Mouse (Mus musculus) heart, embryonic 11.5 days (tissue): ENCODE data around the gene Vav1. TPM values are rescaled to one million over a fixed set of nuclear protein-coding genes. Genes with fewer than 3 reads are reported as not detected.

Experiments used
- ATAC-seq: fragments of 200-750 bp; cut with Nextera tagmentation; replicated peaks from 2 replicates; pipeline ENCODE4 v1.8.0; 2017; ENCODE audit warnings: moderate library complexity; ENCODE audit not compliant: insufficient number of reproducible peaks, low FRiP score, low TSS enrichment
- H3K27ac ChIP-seq: fragments of 300-500 bp; sonication (generic); 2 replicates; pipeline ENCODE4 v1.5.1; 2014; ENCODE audit warnings: mild to moderate bottlenecking, low read depth, low read length
- H3K27me3 ChIP-seq: fragments of 300-500 bp; sonication (generic); 2 replicates; pipeline ENCODE4 v1.6.1; 2014; ENCODE audit warnings: mild to moderate bottlenecking, low read length, mixed read lengths; ENCODE audit not compliant: control insufficient read depth, insufficient read depth
- H3K36me3 ChIP-seq: fragments of 300-500 bp; sonication (generic); 2 replicates; pipeline ENCODE4 v1.6.1; 2014; ENCODE audit warnings: mild to moderate bottlenecking, low read length, moderate library complexity, mixed read lengths; ENCODE audit not compliant: control insufficient read depth, insufficient read depth
- H3K4me1 ChIP-seq: fragments of 300-500 bp; sonication (generic); 2 replicates; pipeline ENCODE4 v1.6.1; 2014; ENCODE audit warnings: low read length; ENCODE audit not compliant: control insufficient read depth, insufficient read depth
- H3K4me2 ChIP-seq: fragments of 300-500 bp; sonication (generic); 2 replicates; pipeline ENCODE4 v1.6.1; 2014; ENCODE audit warnings: mild to moderate bottlenecking, moderate library complexity
- H3K4me3 ChIP-seq: fragments of 300-500 bp; sonication (generic); 2 replicates; pipeline ENCODE4 v1.5.1; 2014; ENCODE audit warnings: low read depth, low read length
- H3K9ac ChIP-seq: fragments of 300-500 bp; sonication (generic); 2 replicates; pipeline ENCODE4 v1.6.1; 2014; ENCODE audit warnings: mild to moderate bottlenecking, low read depth, low read length, moderate library complexity
- H3K9me3 ChIP-seq: fragments of 300-500 bp; sonication (generic); replicated peaks from 2 replicates; pipeline ENCODE4 v1.6.1; 2016; ENCODE audit warnings: low read length; ENCODE audit not compliant: control insufficient read depth
- WGBS: fragments of 180-500 bp; shearing (Covaris S2); extraction: QIAGEN DNeasy Blood & Tissue Kit; methylation state at CpG from one replicate; pipeline ENCODE4 v1.1.7; 2014; ENCODE audit not compliant: insufficient replicate concordance; 5-methylcytosine and 5-hydroxymethylcytosine counted together
- polyA plus RNA-seq: library from polyadenylated mRNA; unstranded; fragments of >200 nt; fragmentation: Nextera tagmentation; extraction: Ambion mirVana; gene quantifications from 2 replicates; pipeline ENCODE4 v1.2.1, GENCODE M21; 2014

Vav1 gene
- polyA plus RNA-seq, 1 experiment from 2014 or later: 2.2 TPM

GRCm38 (mm10) chr17:57347017-57347416 is 68.1 kb downstream of the Vav1 start:
- 65% methylated on average over 6 of the region's 6 CpGs for WGBS

DNA sequence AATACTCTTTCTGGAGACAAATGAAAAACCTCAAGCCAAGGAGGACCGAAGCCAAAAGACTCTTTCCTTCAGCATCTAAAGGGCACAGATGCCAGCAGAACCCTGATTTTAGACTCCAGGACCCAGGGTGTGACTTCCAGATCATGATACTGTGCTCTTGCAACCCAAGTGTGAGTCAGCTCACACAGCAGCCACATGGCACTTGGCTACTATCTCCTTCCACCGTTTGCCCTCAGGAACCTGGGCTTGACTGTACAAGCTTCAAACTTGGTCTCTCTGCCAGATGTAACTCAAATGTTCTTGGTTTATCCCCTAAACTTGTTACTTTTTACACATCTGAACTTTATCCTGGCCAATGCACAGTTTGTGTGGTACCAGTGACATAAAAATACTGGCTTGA is 68.9 kb downstream of the Vav1 start:
- WGBS: 71% methylated on average over 2 of the region's 2 CpGs
- H3K27ac ChIP-seq: no peak overlapping the region
- H3K4me2 ChIP-seq: no peak overlapping the region
- no peak overlapping the region for H3K4me3 ChIP-seq
- no peaks in the 10 kb centered on the region for H3K4me1 ChIP-seq
- H3K9ac ChIP-seq: no peak overlapping the region
- no peak for ATAC-seq
- no peaks in the 10 kb centered on the region for H3K9me3 ChIP-seq
- no peaks in the 10 kb centered on the region for H3K36me3 ChIP-seq
- no peaks in the 10 kb centered on the region for H3K27me3 ChIP-seq

More at GRCm38 (mm10) chr17:57347017-57347416, 68.1 kb downstream of the Vav1 start:
- H3K4me2 ChIP-seq: no peak overlapping the region
- H3K9me3 ChIP-seq: no peaks in the 10 kb centered on the region
- no peak overlapping the region for H3K9ac ChIP-seq
- no peak overlapping the region for H3K4me3 ChIP-seq
- no peak for ATAC-seq
- H3K27me3 ChIP-seq: no peaks in the 10 kb centered on the region
- H3K27ac ChIP-seq: no peak overlapping the region
- H3K4me1 ChIP-seq: no peaks in the 10 kb centered on the region
- H3K36me3 ChIP-seq: no peaks in the 10 kb centered on the region

GRCm38 (mm10) chr17:57349067-57349466 is 70.2 kb downstream of the Vav1 start:
- Histone ChIP-seq H3K36me3 (no peaks in the 10 kb centered on the region), H3K27ac (no peak overlapping the region), H3K4me3 (no peak overlapping the region), H3K4me2 (no peak overlapping the region), H3K9me3 (no peaks in the 10 kb centered on the region), H3K27me3 (no peaks in the 10 kb centered on the region), H3K4me1 (no peaks in the 10 kb centered on the region), H3K9ac (no peak overlapping the region)
- WGBS: 67% methylated on average over 5 of the region's 5 CpGs
- no peak for ATAC-seq

DNA sequence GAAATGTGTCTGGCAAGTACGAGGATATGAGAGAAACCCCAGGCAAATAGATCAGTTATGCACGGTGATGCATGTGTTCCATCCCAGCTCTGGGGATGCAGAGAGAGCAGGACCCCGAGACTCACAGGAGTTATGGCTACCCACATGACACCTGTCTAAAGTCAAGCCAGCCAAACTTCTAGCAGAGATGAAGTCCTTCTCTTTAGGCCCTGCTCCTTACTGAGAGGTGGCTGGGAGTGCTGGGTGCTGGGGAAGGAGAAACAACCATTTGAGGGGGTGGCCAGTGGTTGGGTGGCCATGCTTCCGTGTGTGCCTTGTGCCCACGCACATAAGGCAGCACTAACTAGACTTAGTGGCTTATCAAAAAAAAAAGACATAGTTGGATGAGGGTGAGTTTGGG is 71.3 kb downstream of the Vav1 start:
- H3K36me3 ChIP-seq: no peaks in the 10 kb centered on the region
- no peaks in the 10 kb centered on the region for H3K27me3 ChIP-seq
- 83% methylated on average over 5 of the region's 5 CpGs for whole genome bisulfite sequencing
- no peaks in the 10 kb centered on the region for H3K4me1 ChIP-seq
- H3K4me3 ChIP-seq: no peak overlapping the region
- H3K9ac ChIP-seq: no peak overlapping the region
- H3K9me3 ChIP-seq: no peaks in the 10 kb centered on the region
- no peak overlapping the region for H3K4me2 ChIP-seq
- no peak for ATAC-seq
- H3K27ac ChIP-seq: no peak overlapping the region

DNA sequence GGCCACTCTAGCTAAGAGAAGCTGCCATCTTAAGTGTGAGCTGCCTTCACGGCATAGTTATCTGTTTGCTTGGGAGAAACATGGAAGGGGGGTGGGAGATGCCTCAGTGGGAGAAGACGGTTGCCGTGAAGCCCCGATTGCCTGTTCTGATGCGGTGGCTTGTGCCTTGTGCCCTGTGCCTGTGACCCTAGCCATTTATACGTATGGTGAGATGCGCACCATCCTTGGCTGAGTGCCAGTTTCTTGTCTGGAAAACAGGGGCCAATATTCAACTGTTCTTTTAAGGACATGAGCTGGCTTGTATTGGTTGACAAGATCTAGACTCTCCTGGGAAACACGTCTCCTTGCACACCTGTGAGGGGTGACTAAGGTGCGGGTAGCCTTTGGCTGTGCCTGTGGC is 72.2 kb downstream of the Vav1 start:
- Histone ChIP-seq H3K4me2 (no peak overlapping the region), H3K4me3 (no peak overlapping the region), H3K9ac (no peak overlapping the region), H3K27me3 (no peaks in the 10 kb centered on the region), H3K4me1 (no peaks in the 10 kb centered on the region), H3K36me3 (no peaks in the 10 kb centered on the region), H3K9me3 (no peaks in the 10 kb centered on the region), H3K27ac (no peak overlapping the region)
- WGBS: 83% methylated on average over 9 of the region's 9 CpGs
- no peak for ATAC-seq

- no peaks in the 10 kb centered on the region for H3K36me3 ChIP-seq
- no peak within 1 kb of the TSS for H3K9ac ChIP-seq
- H3K4me2 ChIP-seq: no peak within 1 kb of the TSS
- no peak for ATAC-seq
- WGBS: 44% methylated on average over 1 of the region's 1 CpGs
- H3K27ac ChIP-seq: no peak within 1 kb of the TSS
- H3K4me3 ChIP-seq: no peak within 1 kb of the TSS
- H3K27me3 ChIP-seq: no peaks in the 10 kb centered on the region
- H3K4me1 ChIP-seq: no peaks in the 10 kb centered on the region
- no peaks in the 10 kb centered on the region for H3K9me3 ChIP-seq
Observed at GRCm38 (mm10) chr17:57358441-57358840, 79.5 kb downstream of the Vav1 start, which contains the start of gene Adgre1. Gene Adgre1, plus strand, starts transcription at chr17:57358691.

DNA sequence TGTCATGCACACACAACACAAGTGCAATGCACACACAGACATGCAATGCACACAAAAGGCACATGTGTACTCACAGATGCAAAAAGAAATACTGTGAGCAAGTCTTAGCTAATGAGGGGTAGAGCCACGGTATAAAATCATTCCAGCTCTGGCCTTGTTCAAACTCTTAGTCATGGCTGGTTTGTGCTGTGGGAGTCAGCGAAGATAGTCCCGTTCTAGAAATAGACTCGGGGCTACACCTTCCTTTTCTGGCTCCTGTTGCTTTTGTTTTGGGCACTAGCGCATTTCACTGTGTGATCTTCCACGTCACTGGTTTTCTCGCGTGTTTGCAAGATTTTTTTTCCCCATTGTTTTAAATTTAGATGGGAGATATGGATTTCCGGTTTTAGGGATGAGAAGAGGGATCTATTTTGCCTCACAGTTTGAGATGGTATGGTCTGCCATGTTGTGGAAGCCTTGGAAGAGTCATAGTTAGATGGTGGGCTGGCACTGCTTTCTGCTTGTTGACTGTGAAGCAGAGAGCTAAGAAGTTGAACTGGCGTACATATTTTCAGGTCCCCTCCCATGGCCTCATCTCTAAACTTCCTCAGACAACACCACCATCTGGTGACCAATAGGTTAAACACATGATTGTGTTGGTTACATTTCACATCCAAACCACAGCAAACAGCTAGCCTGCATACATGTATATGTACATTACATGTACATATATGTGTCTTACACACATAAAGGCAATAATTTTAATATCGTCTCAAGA is 80.8 kb downstream of the Vav1 start:
- no peak overlapping the region for H3K9ac ChIP-seq
- 76% methylated on average over 11 of the region's 11 CpGs for WGBS
- ATAC-seq: no peak
- H3K9me3 ChIP-seq: no peaks in the 10 kb centered on the region
- H3K27me3 ChIP-seq: no peaks in the 10 kb centered on the region
- no peak overlapping the region for H3K4me2 ChIP-seq
- no peaks in the 10 kb centered on the region for H3K36me3 ChIP-seq
- H3K4me1 ChIP-seq: no peaks in the 10 kb centered on the region
- no peak overlapping the region for H3K4me3 ChIP-seq
- no peak overlapping the region for H3K27ac ChIP-seq
